In genomic region chr11:20859858-20860257, GRCm38 (mm10) we compare ENCODE assay signal across 8 mouse cellular contexts. TPM values are rescaled to one million over a fixed set of nuclear protein-coding genes. Genes with fewer than 3 reads are reported as not detected.
DNase-seq lines count a peak whose midpoint lies in the region; ATAC-seq and TF ChIP-seq lines count a peak whose summit lies in the region.
"Had no signal": no experiment of that assay in that cellular context is flagged by ENCODE, and none has a peak within 500 bp of the region (broad histone marks: within the 10 kb centered on the region; RNA-seq: fewer than 3 reads in every experiment).

No protein-coding gene starts in this region.

- H3K4me1 ChIP-seq in embryonic fibroblast, embryonic 13.5 days (ENCODE audit: control insufficient read depth, insufficient read depth, low read length) = 0 out of 2 replicates have a peak, but pooled peaks cover 3% of the 10 kb centered on the region
- peaks cover 35% of the 10 kb centered on the region for H3K4me1 ChIP-seq in kidney, embryonic 15.5 days
- H3K4me1 ChIP-seq in small intestine, adult 2 months (ENCODE audit: control insufficient read depth, insufficient read depth, insufficient read length, low read length) = peaks cover 14% of the 10 kb centered on the region
- H3K4me1 ChIP-seq: liver, embryonic 15.5 days had no signal

- TF ChIP-seq POLR2A in embryonic fibroblast, embryonic 13.5 days (IDR thresholded peaks at IDR 0.05; ENCODE audit: low read depth, low read length) = no peak
- TF ChIP-seq POLR2A in small intestine, adult 2 months (IDR thresholded peaks at IDR 0.05; ENCODE audit: low read depth, low read length) = no peak

- no peaks in the 10 kb centered on the region for H3K36me3 ChIP-seq in kidney, embryonic 15.5 days
- no peaks in the 10 kb centered on the region for H3K36me3 ChIP-seq in small intestine, adult 2 months (ENCODE audit: control insufficient read depth, insufficient read depth, low read length)
- H3K36me3 ChIP-seq: liver, embryonic 15.5 days had no signal

- H3K27me3 ChIP-seq in kidney, embryonic 15.5 days = no peaks in the 10 kb centered on the region
- H3K27me3 ChIP-seq in small intestine, adult 2 months (ENCODE audit: control insufficient read depth, insufficient read depth, low read length) = no peaks in the 10 kb centered on the region
- H3K27me3 ChIP-seq: liver, embryonic 15.5 days had no signal

- 0 out of 2 replicates have a peak, but pooled peaks have one; percentile 47 for ATAC-seq in kidney, embryonic 15.5 days (replicated peaks; ENCODE audit: low FRiP score)
- ATAC-seq in frontal cortex, adult (ENCODE audit: low TSS enrichment) = no peak

- H3K4me3 ChIP-seq in left cerebral cortex, adult 2 months = peak overlapping the region; percentile 18
- H3K4me3 ChIP-seq in embryonic fibroblast, embryonic 13.5 days (ENCODE audit: insufficient read depth, low read length) = no peak overlapping the region
- 0 out of 2 replicates have a peak overlapping the region, but pooled peaks have one; percentile 5 for H3K4me3 ChIP-seq in kidney, embryonic 15.5 days (replicated peaks)
- H3K4me3 ChIP-seq in small intestine, adult 2 months (ENCODE audit: low read depth, low read length) = peak overlapping the region; percentile 19; the same call in 1 of the 2 replicates
- H3K4me3 ChIP-seq: liver, embryonic 15.5 days had no signal

- TF ChIP-seq CTCF in left cerebral cortex, adult 2 months (IDR thresholded peaks at IDR 0.05) = no peak
- no peak for TF ChIP-seq CTCF in embryonic fibroblast, embryonic 13.5 days (IDR thresholded peaks at IDR 0.05; ENCODE audit: borderline replicate concordance, insufficient read depth, low read length)
- no peak for TF ChIP-seq CTCF in small intestine, adult 2 months (IDR thresholded peaks at IDR 0.05; ENCODE audit: extremely low read depth, insufficient read length, insufficient replicate concordance, low read depth, low read length)

- intact Hi-C loops in left cerebral cortex, adult 2 months (cut with DNase I) = loop anchor here (2.0 kb wide), 2 partner anchors 29 to 55 kb away; partner anchors contain the start of gene Lgalsl
- intact Hi-C loops in left cerebral cortex, postnatal 14 days (cut with DNase I) = no loop called here

- 33% methylated on average over 6 of the region's 6 CpGs for WGBS in kidney, embryonic 15.5 days
- WGBS in small intestine, adult 2 months = 22% methylated on average over 6 of the region's 6 CpGs

- peak overlapping the region; percentile 48 for H3K4me2 ChIP-seq in kidney, embryonic 15.5 days
- H3K4me2 ChIP-seq: liver, embryonic 15.5 days had no signal

- H3K9ac ChIP-seq in kidney, embryonic 15.5 days = no peak overlapping the region
- H3K9ac ChIP-seq: liver, embryonic 15.5 days had no signal

- peak overlapping the region; percentile 81 for H3K27ac ChIP-seq in left cerebral cortex, adult 2 months
- H3K27ac ChIP-seq in embryonic fibroblast, embryonic 13.5 days (ENCODE audit: insufficient read depth, low read length) = peak overlapping the region; percentile 71
- H3K27ac ChIP-seq in kidney, embryonic 15.5 days = peak overlapping the region; percentile 92
- H3K27ac ChIP-seq in small intestine, adult 2 months (ENCODE audit: insufficient read depth, low read depth, low read length) = peak overlapping the region; percentile 40
- H3K27ac ChIP-seq: liver, embryonic 15.5 days had no signal

- no peaks in the 10 kb centered on the region for H3K9me3 ChIP-seq in kidney, embryonic 15.5 days (replicated peaks)
- H3K9me3 ChIP-seq: liver, embryonic 15.5 days had no signal

- DNase-seq in left cerebral cortex, adult 2 months (ENCODE audit: extremely low spot score in 1 of 2, low spot score in 2 of 2) = no peak
- no peak for DNase-seq in left cerebral cortex, postnatal 14 days (ENCODE audit: low spot score in 2 of 2)
- no peak for DNase-seq in right cerebral cortex, postnatal 10 days (ENCODE audit: low spot score in 2 of 2)

RNA-seq across cellular contexts. Expression of gene Lgalsl, which starts 29.0 kb away (rescaled TPM):
- 10 to 100 TPM; 80.7 to 86.3 TPM for total RNA-seq in left cerebral cortex, adult 2 months (2021)
- total RNA-seq in left cerebral cortex, postnatal 14 days (2021) = 100 to 1,000 TPM in 1 of 2 experiments, 10 to 100 TPM in 1; 95.2 to 103 TPM
- 76.9 and 81.0 TPM in 2 replicates for polyA plus RNA-seq in embryonic fibroblast, embryonic 13.5 days (2011; ENCODE audit: insufficient read length, low read depth, missing spikeins)
- polyA plus RNA-seq in kidney, embryonic 15.5 days (2015; fragmentation: Nextera tagmentation; extraction: Ambion mirVana) = 35.5 and 36.2 TPM in 2 replicates
- polyA plus RNA-seq in small intestine, adult 2 months (2012; rRNA removed) = 2.7 and 4.5 TPM in 2 replicates

Comparison
In these comparisons a context has a peak if more than half of its experiments do, and no peak if none do; other contexts are left out.
1. H3K27ac ChIP-seq: peak in every context shown above with its lines; median percentile 92 in kidney, embryonic 15.5 days; 81 in left cerebral cortex, adult 2 months; 71 in embryonic fibroblast, embryonic 13.5 days; 40 in small intestine, adult 2 months.